Mouse (Mus musculus): ENCODE measurements at regions not wholly inside any gene's neighbourhood (a gene's known extent, or its start where the extent isn't known, plus 50 kb on each side); places are given as distances from the start of the nearest gene placed in this dataset.
A peak's percentile ranks its signal among the peaks of the same experiment; 100 is the strongest.

GRCm38 (mm10) chr2:45774416-45774815, 657.2 kb upstream of the Zeb2 start:
- DNase-seq (ENCODE audit: low read depth, low spot score), result no peak

- DNase-seq (ENCODE audit: low read depth, low spot score), result no peak
Observed at GRCm38 (mm10) chr2:45757176-45757575, 640.0 kb upstream of the Zeb2 start.

GRCm38 (mm10) chr2:45756395-45756794, 639.2 kb upstream of the Zeb2 start:
- no peak for DNase-seq (ENCODE audit: low read depth, low spot score)

GRCm38 (mm10) chr2:45751746-45752145, 634.6 kb upstream of the Zeb2 start:
- no peak for DNase-seq (ENCODE audit: low read depth, low spot score)

- no peak for DNase-seq (ENCODE audit: low read depth, low spot score)
Observed at GRCm38 (mm10) chr2:45749379-45749778, 632.2 kb upstream of the Zeb2 start.

- DNase-seq (ENCODE audit: low read depth, low spot score), result no peak
Observed at GRCm38 (mm10) chr2:45747263-45748236, 630.4 kb upstream of the Zeb2 start.

GRCm38 (mm10) chr2:45746606-45747005, 629.4 kb upstream of the Zeb2 start:
- DNase-seq (ENCODE audit: low read depth, low spot score), result no peak

GRCm38 (mm10) chr2:45736278-45736677, 619.1 kb upstream of the Zeb2 start:
- peak; percentile 92 for DNase-seq (ENCODE audit: low read depth, low spot score)

- DNase-seq (ENCODE audit: low read depth, low spot score), result no peak
Observed at GRCm38 (mm10) chr2:45713997-45714396, 596.8 kb upstream of the Zeb2 start.

- DNase-seq (ENCODE audit: low read depth, low spot score), result no peak
Observed at GRCm38 (mm10) chr2:45707026-45707425, 589.8 kb upstream of the Zeb2 start.

GRCm38 (mm10) chr2:45702511-45702910, 585.3 kb upstream of the Zeb2 start:
- peak; percentile 5 for DNase-seq (ENCODE audit: low read depth, low spot score)

GRCm38 (mm10) chr2:45700578-45700977, 583.4 kb upstream of the Zeb2 start:
- no peak for DNase-seq (ENCODE audit: low read depth, low spot score)

- DNase-seq (ENCODE audit: low read depth, low spot score), result no peak
Observed at GRCm38 (mm10) chr2:45693291-45694020, 576.3 kb upstream of the Zeb2 start.

- DNase-seq (ENCODE audit: low read depth, low spot score), result no peak
Observed at GRCm38 (mm10) chr2:45692819-45693218, 575.6 kb upstream of the Zeb2 start.

GRCm38 (mm10) chr2:45688996-45689395, 571.8 kb upstream of the Zeb2 start:
- no peak for DNase-seq (ENCODE audit: low read depth, low spot score)

GRCm38 (mm10) chr2:45681251-45681650, 564.1 kb upstream of the Zeb2 start:
- no peak for DNase-seq (ENCODE audit: low read depth, low spot score)

- DNase-seq (ENCODE audit: low read depth, low spot score), result no peak
Observed at GRCm38 (mm10) chr2:45679101-45679895, 562.1 kb upstream of the Zeb2 start.

- DNase-seq (ENCODE audit: low read depth, low spot score), result no peak
Observed at GRCm38 (mm10) chr2:45678685-45679084, 561.5 kb upstream of the Zeb2 start.

- DNase-seq (ENCODE audit: low read depth, low spot score), result no peak
Observed at GRCm38 (mm10) chr2:45675776-45676175, 558.6 kb upstream of the Zeb2 start.

- no peak for DNase-seq (ENCODE audit: low read depth, low spot score)
Observed at GRCm38 (mm10) chr2:45656011-45656410, 538.8 kb upstream of the Zeb2 start.

- DNase-seq (ENCODE audit: low read depth, low spot score), result no peak
Observed at GRCm38 (mm10) chr2:45654693-45655092, 537.5 kb upstream of the Zeb2 start.

GRCm38 (mm10) chr2:45652977-45653376, 535.8 kb upstream of the Zeb2 start:
- no peak for DNase-seq (ENCODE audit: low read depth, low spot score)
